Mouse (Mus musculus) embryonic facial prominence, embryonic 11.5 days (tissue): Measurements from ENCODE around the gene Col1a1. TPM values are rescaled to one million over a fixed set of nuclear protein-coding genes. Genes with fewer than 3 reads are reported as not detected.

ENCODE experiments used
- ATAC-seq: fragments of 200-750 bp; cut with Nextera tagmentation; replicated peaks from 2 replicates; pipeline ENCODE4 v1.8.0; 2017; ENCODE audit warnings: low read depth; ENCODE audit not compliant: insufficient number of reproducible peaks, low FRiP score, low TSS enrichment
- DNase-seq: peaks from one replicate; pipeline ENCODE4 v3.0.0-alpha.2; 2015; ENCODE audit warnings: low spot score
- H3K27ac ChIP-seq: fragments of 300-500 bp; sonication (generic); replicated peaks from 2 replicates; pipeline ENCODE4 v1.5.1; 2014; ENCODE audit warnings: mild to moderate bottlenecking, low read depth, low read length, control low read depth
- H3K27me3 ChIP-seq: fragments of 300-500 bp; sonication (generic); 2 replicates; pipeline ENCODE4 v1.6.1; 2014; ENCODE audit warnings: mild to moderate bottlenecking, low read length, moderate library complexity, mixed read lengths; ENCODE audit not compliant: control insufficient read depth, insufficient read depth
- H3K36me3 ChIP-seq: fragments of 300-500 bp; sonication (generic); replicated peaks from 2 replicates; pipeline ENCODE4 v1.6.1; 2014; ENCODE audit warnings: low read depth, mild to moderate bottlenecking, low read length, moderate library complexity, mixed read lengths; ENCODE audit not compliant: control insufficient read depth, insufficient read depth
- H3K4me1 ChIP-seq: fragments of 300-500 bp; sonication (generic); 2 replicates; pipeline ENCODE4 v1.6.1; 2014; ENCODE audit warnings: low read length, mixed read lengths; ENCODE audit not compliant: control insufficient read depth, insufficient read depth
- H3K4me2 ChIP-seq: fragments of 300-500 bp; sonication (generic); 2 replicates; pipeline ENCODE4 v1.6.1; 2014; ENCODE audit warnings: low read depth, mild to moderate bottlenecking, control low read depth, low read length, moderate library complexity
- H3K4me3 ChIP-seq: fragments of 300-500 bp; sonication (generic); 2 replicates; pipeline ENCODE4 v1.5.1; 2014; ENCODE audit warnings: low read depth, low read length, control low read depth
- H3K9ac ChIP-seq: fragments of 300-500 bp; sonication (generic); replicated peaks from 2 replicates; pipeline ENCODE4 v1.6.1; 2014; ENCODE audit warnings: mild to moderate bottlenecking, control low read depth, low read length
- H3K9me3 ChIP-seq: fragments of 300-500 bp; sonication (generic); replicated peaks from 2 replicates; pipeline ENCODE4 v1.6.1; 2016; ENCODE audit warnings: mild to moderate bottlenecking, low read length, inconsistent platforms, mixed read lengths; ENCODE audit not compliant: control insufficient read depth
- WGBS: fragments of 180-500 bp; shearing (Covaris S2); extraction: QIAGEN DNeasy Blood & Tissue Kit; methylation state at CpG from one replicate; pipeline ENCODE4 v1.1.7; 2014; 5-methylcytosine and 5-hydroxymethylcytosine counted together
- polyA plus RNA-seq: library from polyadenylated mRNA; unstranded; fragments of >200 nt; fragmentation: Nextera tagmentation; extraction: Ambion mirVana; gene quantifications from 2 replicates; pipeline ENCODE4 v1.2.1, GENCODE M21; 2014

Gene Col1a1
- polyA plus RNA-seq, 1 experiment from 2014 or later, result 93.8 TPM

DNA sequence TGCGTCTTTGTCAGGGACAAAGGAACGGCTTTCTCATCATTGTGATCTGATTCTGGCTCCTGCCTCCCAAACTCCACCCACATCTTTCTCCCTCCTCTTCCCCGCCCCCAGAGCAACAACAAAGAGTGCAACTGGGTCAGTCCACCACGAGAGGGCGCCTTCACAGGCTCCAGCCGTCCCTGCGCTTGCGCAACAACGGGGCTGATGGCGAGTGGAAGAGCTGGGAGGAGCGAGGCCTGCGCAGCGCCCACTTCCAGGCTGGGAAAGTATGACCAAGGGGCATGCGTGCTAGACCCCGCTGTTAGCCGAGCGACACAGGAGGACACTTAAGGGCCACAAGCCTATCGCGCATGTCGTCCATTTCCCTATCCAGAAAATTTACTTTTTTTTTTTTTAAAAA is 42.9 kb downstream of the Col1a1 start:
- H3K27ac ChIP-seq, result peak overlapping the region; percentile 25; the same call in 1 of the 2 replicates
- H3K4me3 ChIP-seq, result no peak overlapping the region; the same call in 1 of the 2 replicates

DNA sequence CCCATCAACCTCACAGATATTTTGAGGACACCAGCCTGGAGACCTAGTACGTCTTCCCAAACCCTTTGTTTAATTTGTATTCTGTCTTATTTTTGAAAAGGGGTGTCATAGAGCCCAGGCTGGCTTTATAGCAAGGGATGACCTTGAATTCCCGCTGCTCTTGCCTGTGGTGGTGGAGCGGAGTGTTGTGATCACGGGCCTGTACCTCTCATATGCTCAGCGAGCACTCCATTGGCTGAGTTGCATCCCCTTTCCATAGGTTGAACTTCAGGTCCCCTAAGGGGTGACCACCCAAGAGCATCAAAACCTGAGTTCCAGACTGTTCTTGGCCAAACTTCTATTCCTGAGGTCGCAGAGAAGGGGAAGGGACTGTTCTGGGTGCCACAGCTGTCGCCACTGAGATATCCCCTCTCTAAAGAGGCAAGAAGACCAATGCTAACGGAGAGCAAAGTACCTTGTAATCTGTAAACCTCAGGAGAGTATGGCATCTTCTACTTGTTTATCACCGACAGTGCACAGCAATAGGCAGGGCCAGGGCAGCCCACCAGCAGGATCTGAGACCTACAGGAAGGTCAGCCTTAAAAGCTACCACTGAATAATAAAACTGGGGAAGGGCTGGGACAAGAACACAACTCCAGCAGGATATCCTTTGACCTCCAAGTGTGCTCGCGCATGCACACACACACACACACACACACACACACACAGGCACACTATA is 43.6 kb downstream of the Col1a1 start:
- no peaks in the 10 kb centered on the region for H3K9me3 ChIP-seq
- WGBS, result 77% methylated on average over 11 of the region's 11 CpGs
- no peaks in the 10 kb centered on the region for H3K36me3 ChIP-seq
- DNase-seq (no peak), ATAC-seq (no peak)
- H3K27ac ChIP-seq, result no peak overlapping the region
- H3K4me2 ChIP-seq, result no peak overlapping the region; the same call in 1 of the 2 replicates
- no peaks in the 10 kb centered on the region for H3K27me3 ChIP-seq
- H3K9ac ChIP-seq, result peak overlapping the region; percentile 30; the same call in 1 of the 2 replicates
- H3K4me1 ChIP-seq, result 0 out of 2 replicates have a peak, but pooled peaks cover 3% of the 10 kb centered on the region
- no peak overlapping the region for H3K4me3 ChIP-seq

More for the DNA sequence above, 42.9 kb downstream of the Col1a1 start:
- no peaks in the 10 kb centered on the region for H3K9me3 ChIP-seq
- DNase-seq (peak; percentile 97), ATAC-seq (peak; percentile 88)
- WGBS, result under 1% methylated on average over 20 of the region's 20 CpGs
- H3K9ac ChIP-seq, result peak overlapping the region; percentile 55
- H3K27me3 ChIP-seq, result no peaks in the 10 kb centered on the region
- peak overlapping the region; percentile 27 for H3K4me2 ChIP-seq
- 0 out of 2 replicates have a peak, but pooled peaks cover 3% of the 10 kb centered on the region for H3K4me1 ChIP-seq
- H3K36me3 ChIP-seq, result no peaks in the 10 kb centered on the region

DNA sequence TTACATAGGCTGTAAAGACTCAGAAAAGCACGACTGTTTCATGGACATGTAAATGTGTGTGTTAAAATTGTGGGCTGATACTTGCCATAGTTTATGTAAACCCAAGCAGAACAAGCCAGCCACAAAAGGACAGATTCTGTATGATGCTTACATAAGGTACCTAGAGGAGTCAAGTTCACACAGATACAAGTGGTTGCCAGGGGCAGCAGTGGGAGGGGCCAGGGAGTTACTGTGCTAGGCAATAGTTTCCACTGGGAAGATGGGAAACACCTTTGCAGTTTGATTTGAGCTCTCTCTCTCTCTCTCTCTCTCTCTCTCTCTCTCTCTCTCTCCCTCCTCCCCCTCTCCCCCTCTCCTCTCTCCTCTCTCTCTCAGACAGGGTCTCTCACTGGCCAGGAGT is 49.1 kb downstream of the Col1a1 start:
- no peak overlapping the region for H3K4me3 ChIP-seq
- H3K9me3 ChIP-seq, result no peaks in the 10 kb centered on the region
- no peaks in the 10 kb centered on the region for H3K27me3 ChIP-seq
- no peak overlapping the region for H3K4me2 ChIP-seq
- H3K9ac ChIP-seq, result no peak overlapping the region
- ATAC-seq (no peak), DNase-seq (peak; percentile 64)
- H3K27ac ChIP-seq, result no peak overlapping the region
- WGBS, result 59% methylated on average over 1 of the region's 1 CpGs
- H3K36me3 ChIP-seq, result no peaks in the 10 kb centered on the region
- H3K4me1 ChIP-seq, result peaks cover 5% of the 10 kb centered on the region

DNA sequence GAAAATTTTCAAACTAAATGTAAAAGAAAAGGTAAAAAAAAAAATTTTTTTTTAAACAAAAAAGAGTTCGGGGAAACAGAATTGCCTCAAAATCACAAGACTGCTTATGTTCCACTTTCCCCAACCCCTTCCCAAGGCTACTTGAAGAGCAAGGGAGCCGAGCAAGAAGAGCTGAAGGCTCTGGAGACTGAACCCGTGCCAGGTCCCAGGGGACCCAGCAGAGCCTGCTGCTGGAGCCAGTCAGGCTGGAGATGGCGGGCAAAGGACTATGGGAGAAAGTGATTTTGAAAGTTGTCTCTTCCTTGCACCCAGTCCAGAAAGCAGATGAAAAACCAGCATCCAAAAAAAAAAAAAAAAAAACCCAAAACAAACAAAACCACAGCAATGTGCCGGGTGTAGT is 49.8 kb downstream of the Col1a1 start:
- no peaks in the 10 kb centered on the region for H3K9me3 ChIP-seq
- H3K4me2 ChIP-seq, result no peak overlapping the region
- no peak overlapping the region for H3K9ac ChIP-seq
- no peaks in the 10 kb centered on the region for H3K27me3 ChIP-seq
- H3K27ac ChIP-seq, result no peak overlapping the region
- H3K4me3 ChIP-seq, result no peak overlapping the region
- 70% methylated on average over 5 of the region's 5 CpGs for WGBS
- DNase-seq (no peak), ATAC-seq (no peak)
- peaks cover 5% of the 10 kb centered on the region for H3K4me1 ChIP-seq
- no peaks in the 10 kb centered on the region for H3K36me3 ChIP-seq

DNA sequence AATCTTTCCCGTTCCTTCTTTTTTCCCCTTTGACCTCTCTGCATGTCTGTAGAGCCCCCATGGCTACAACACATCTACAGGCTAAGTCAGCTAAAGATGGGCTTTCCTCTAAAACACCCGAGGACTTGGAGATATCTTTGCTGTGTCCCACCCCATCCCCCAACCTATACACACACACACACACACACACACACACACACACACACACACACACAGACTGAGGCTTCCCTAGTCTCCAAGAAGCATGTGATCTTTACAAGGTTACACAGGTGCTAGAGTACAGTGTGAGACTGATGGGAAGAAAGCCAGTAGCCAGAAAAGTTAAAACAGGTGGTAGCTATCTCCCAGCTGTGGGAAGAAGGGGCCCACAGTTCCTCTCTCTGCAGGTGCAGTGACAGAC is 50.4 kb downstream of the Col1a1 start:
- Histone ChIP-seq H3K4me3 (no peak overlapping the region), H3K9me3 (no peaks in the 10 kb centered on the region), H3K27ac (no peak overlapping the region), H3K9ac (no peak overlapping the region), H3K36me3 (no peaks in the 10 kb centered on the region), H3K27me3 (no peaks in the 10 kb centered on the region), H3K4me1 (peaks cover 5% of the 10 kb centered on the region), H3K4me2 (no peak overlapping the region)
- WGBS, result 54% methylated on average over 2 of the region's 2 CpGs
- DNase-seq (no peak), ATAC-seq (no peak)

DNA sequence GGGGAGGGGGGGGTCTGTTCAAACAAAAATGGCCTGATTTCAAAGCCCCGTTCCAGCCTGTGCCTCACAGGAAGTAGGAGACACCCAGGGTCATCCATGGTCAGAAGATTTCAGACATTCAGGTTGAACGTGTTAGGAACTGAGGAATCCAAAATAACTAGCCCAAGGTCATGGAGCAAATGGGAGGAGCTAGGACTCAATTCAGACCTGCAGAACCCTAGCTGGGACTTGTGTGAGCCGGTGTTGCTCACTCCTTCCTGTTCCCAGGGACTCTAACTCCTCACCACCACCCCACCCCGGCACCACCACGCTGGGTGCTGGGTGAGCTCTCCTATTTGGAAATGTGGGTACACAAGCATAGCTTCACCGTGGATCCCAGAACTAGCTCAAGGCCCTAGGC is 51.3 kb downstream of the Col1a1 start:
- Histone ChIP-seq H3K4me3 (no peak overlapping the region), H3K36me3 (no peaks in the 10 kb centered on the region), H3K27me3 (no peaks in the 10 kb centered on the region), H3K27ac (no peak overlapping the region), H3K9me3 (no peaks in the 10 kb centered on the region), H3K4me2 (no peak overlapping the region), H3K4me1 (peaks cover 5% of the 10 kb centered on the region), H3K9ac (no peak overlapping the region)
- no peak for DNase-seq
- no peak for ATAC-seq
- WGBS, result 43% methylated on average over 6 of the region's 6 CpGs

DNA sequence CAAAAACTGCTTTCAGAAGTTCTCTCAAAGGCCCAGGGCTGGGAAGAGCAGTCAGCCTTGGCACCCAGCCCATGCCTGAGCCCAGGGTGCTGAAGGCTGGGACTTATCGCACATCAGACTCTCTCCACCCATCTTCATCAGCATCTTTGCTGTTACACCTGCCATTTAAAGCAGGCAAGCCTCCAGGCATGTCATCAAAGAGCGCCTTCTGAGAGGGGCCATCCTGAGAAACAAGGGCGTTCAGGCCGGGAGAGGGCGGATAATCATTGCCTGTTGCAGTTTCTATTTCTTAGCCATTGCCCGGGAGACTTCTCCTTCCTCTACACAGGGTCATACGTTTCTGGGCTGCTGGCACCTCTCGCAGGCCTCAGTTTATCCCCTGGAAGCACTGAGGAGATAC is 51.8 kb downstream of the Col1a1 start:
- Histone ChIP-seq H3K9ac (no peak overlapping the region), H3K4me1 (peaks cover 5% of the 10 kb centered on the region), H3K4me2 (no peak overlapping the region), H3K4me3 (no peak overlapping the region), H3K27ac (no peak overlapping the region), H3K9me3 (no peaks in the 10 kb centered on the region), H3K27me3 (no peaks in the 10 kb centered on the region), H3K36me3 (no peaks in the 10 kb centered on the region)
- no peak for ATAC-seq
- DNase-seq, result no peak
- WGBS, result 81% methylated on average over 8 of the region's 8 CpGs

DNA sequence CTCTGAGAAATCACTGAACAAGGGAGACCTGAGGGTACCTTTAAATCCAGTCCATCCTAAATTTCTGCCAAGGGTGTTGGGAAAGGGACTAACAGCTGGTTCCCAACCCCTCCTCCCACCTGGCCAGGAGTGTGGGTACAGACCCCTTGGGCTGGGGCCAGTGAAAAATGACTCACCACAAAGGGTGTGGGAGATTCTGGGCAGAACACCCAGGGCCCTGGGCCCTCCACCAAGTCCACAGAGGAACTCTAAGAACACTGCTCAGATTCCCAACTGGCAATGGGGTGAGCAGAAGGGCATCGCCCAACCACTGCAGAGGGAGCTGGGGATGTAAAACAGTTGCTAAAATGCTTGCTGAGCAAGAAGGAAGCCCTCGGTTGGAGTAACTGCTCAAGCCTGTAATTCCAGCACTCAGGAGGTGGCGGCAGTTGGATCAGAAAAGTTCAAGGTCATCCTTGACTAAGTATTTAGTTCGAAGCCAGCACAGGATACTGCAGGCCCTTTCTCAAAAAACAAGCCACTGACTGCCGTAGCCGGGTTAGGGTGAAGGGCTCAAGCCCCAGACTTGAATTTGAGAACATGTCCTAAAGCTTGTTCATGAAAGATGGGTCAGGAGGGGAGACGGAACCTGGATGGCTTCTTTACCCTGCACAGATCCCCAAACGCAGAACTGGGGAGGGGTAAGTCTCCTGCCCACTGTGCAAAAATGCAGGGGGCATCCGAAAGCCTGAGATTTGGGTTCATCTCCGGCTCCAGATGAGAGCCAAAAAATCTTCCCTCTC is 52.9 kb downstream of the Col1a1 start:
- 18% methylated on average over 10 of the region's 10 CpGs for WGBS
- ATAC-seq (no peak), DNase-seq (no peak)
- H3K9ac ChIP-seq, result peak overlapping the region; percentile 69
- no peaks in the 10 kb centered on the region for H3K36me3 ChIP-seq
- H3K4me3 ChIP-seq, result peak overlapping the region; percentile 39
- H3K9me3 ChIP-seq, result no peaks in the 10 kb centered on the region
- peaks cover 14% of the 10 kb centered on the region for H3K4me1 ChIP-seq
- no peaks in the 10 kb centered on the region for H3K27me3 ChIP-seq
- H3K27ac ChIP-seq, result peak overlapping the region; percentile 75
- peak overlapping the region; percentile 100 for H3K4me2 ChIP-seq
